Mouse (Mus musculus) MEL (cell line): ENCODE results near the gene Slc44a1.

ENCODE experiments used
- CTCF ChIP-seq, 3 experiments: IDR thresholded peaks in 2 of 3; conservative IDR thresholded peaks in 1 of 3; 2 replicates each; pipeline ENCODE4 v1.5.1; 2011 to 2012; ENCODE audit warnings: low read length in 3 of 3, low read depth in 2 of 3, mild to moderate bottlenecking in 2 of 3, improper control_type of control experiment in 1 of 3, inconsistent platforms in 1 of 3, mixed read lengths in 1 of 3, moderate library complexity in 1 of 3; ENCODE audit not compliant: control insufficient read depth in 1 of 3, insufficient read depth in 1 of 3, poor library complexity in 1 of 3, severe bottlenecking in 1 of 3
- E2F4 ChIP-seq: IDR thresholded peaks from 2 replicates; pipeline ENCODE4 v1.6.1; 2011; ENCODE audit warnings: low read depth, low read length, improper control_type of control experiment, borderline replicate concordance
- ELF1 ChIP-seq: IDR thresholded peaks from 2 replicates; pipeline ENCODE4 v1.6.1; 2014; ENCODE audit warnings: low read depth, mild to moderate bottlenecking, inconsistent platforms, low read length, improper control_type of control experiment, moderate library complexity
- EP300 ChIP-seq, 2 experiments: IDR thresholded peaks; 2 replicates each; pipeline ENCODE4 v1.6.1; 2011; ENCODE audit warnings: improper control_type of control experiment in 2 of 2, low read length in 2 of 2, low read depth in 1 of 2, mild to moderate bottlenecking in 1 of 2
- POLR2A ChIP-seq, 2 experiments: IDR thresholded peaks; 2 replicates each; pipeline ENCODE4 v1.6.1; 2011 to 2012; ENCODE audit warnings: low read length in 2 of 2, mild to moderate bottlenecking in 2 of 2, control low read depth in 1 of 2, improper control_type of control experiment in 1 of 2, low read depth in 1 of 2, moderate library complexity in 1 of 2; ENCODE audit not compliant: control insufficient read depth in 1 of 2, insufficient read depth in 1 of 2, poor library complexity in 1 of 2
- POLR2AphosphoS2 ChIP-seq: IDR thresholded peaks from 2 replicates; pipeline ENCODE4 v1.6.1; 2011; ENCODE audit warnings: low read length, improper control_type of control experiment
- RCOR1 ChIP-seq: IDR thresholded peaks from 2 replicates; pipeline ENCODE4 v1.6.1; 2012; ENCODE audit warnings: low read depth, mild to moderate bottlenecking, inconsistent platforms, low read length, improper control_type of control experiment
- SIN3A ChIP-seq: IDR thresholded peaks from 2 replicates; pipeline ENCODE4 v1.6.1; 2012; ENCODE audit warnings: low read length, improper control_type of control experiment, inconsistent platforms
- SMC3 ChIP-seq: IDR thresholded peaks from 2 replicates; pipeline ENCODE4 v1.6.1; 2011; ENCODE audit warnings: low read depth, low read length, improper control_type of control experiment
- TCF12 ChIP-seq: IDR thresholded peaks from 2 replicates; pipeline ENCODE4 v1.6.1; 2014; ENCODE audit warnings: low read depth, mild to moderate bottlenecking, inconsistent platforms, low read length, improper control_type of control experiment, moderate library complexity
- USF1 ChIP-seq: IDR thresholded peaks from 2 replicates; pipeline ENCODE4 v1.6.1; 2014; ENCODE audit warnings: low read depth, mild to moderate bottlenecking, inconsistent platforms, low read length, improper control_type of control experiment, moderate library complexity
- ZC3H11A ChIP-seq: IDR thresholded peaks from 2 replicates; pipeline ENCODE4 v1.6.1; 2012; ENCODE audit warnings: low read depth, mild to moderate bottlenecking, inconsistent platforms, low read length, improper control_type of control experiment

DNA sequence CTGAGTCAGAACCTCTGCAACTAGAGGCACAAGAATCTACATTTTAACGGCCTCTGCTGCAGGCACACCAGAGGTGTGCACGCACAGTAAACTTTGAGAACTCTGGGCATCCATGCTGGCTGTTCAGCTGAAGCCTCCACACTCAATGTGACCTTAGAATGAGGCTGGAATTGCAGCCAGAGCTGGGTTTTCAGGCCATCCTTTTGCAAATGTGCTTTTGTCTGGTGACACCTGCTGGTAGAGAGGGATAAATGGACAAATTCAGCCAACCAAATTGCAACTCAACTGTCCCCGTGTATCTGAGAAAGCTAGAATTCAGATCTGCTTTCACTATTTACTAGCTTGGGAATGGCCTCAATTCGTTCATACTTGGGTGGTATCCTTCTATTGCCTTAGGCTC lies 154.0 kb downstream of the Slc44a1 start:
- TF ChIP-seq POLR2A (IDR thresholded peaks at IDR 0.05; ENCODE audit: control insufficient read depth in 1 of 2, insufficient read depth in 1 of 2, low read depth in 1 of 2, low read length in 2 of 2, poor library complexity in 1 of 2) (no peak), CTCF (IDR thresholded peaks at IDR 0.05 in 2 of 3, conservative IDR thresholded peaks at IDR 0.05 in 1 of 3; ENCODE audit: control insufficient read depth in 1 of 3, insufficient read depth in 1 of 3, low read depth in 2 of 3, low read length in 3 of 3, poor library complexity in 1 of 3, severe bottlenecking in 1 of 3) (peak; percentile 61 to 95 (median 71)), TCF12 (no peak), E2F4 (no peak), ZC3H11A (peak; percentile 94), ELF1 (no peak), EP300 (IDR thresholded peaks at IDR 0.05; ENCODE audit: low read depth in 1 of 2, low read length in 2 of 2) (no peak), SMC3 (peak; percentile 96), SIN3A (peak; percentile 51; the same call in 1 of the 2 replicates), USF1 (no peak), RCOR1 (no peak), POLR2AphosphoS2 (no peak)
